Mouse (Mus musculus) hindbrain, embryonic 16.5 days (tissue): Measurements from ENCODE around the gene Ube2l3. TPM values are rescaled to one million over a fixed set of nuclear protein-coding genes. Genes with fewer than 3 reads are reported as not detected.

Experiments used
- ATAC-seq: fragments of 200-750 bp; cut with Nextera tagmentation; 2 replicates; pipeline ENCODE4 v1.8.0; 2017; ENCODE audit warnings: moderate TSS enrichment, moderate library complexity
- H3K27ac ChIP-seq: fragments of 300-500 bp; sonication (generic); 2 replicates; pipeline ENCODE4 v1.5.1; 2014; ENCODE audit warnings: low read depth, mild to moderate bottlenecking, control low read depth, low read length, moderate library complexity
- H3K27me3 ChIP-seq: fragments of 300-500 bp; sonication (generic); replicated peaks from 2 replicates; pipeline ENCODE4 v1.6.1; 2014; ENCODE audit warnings: low read length; ENCODE audit not compliant: control insufficient read depth, insufficient read depth
- H3K36me3 ChIP-seq: fragments of 300-500 bp; sonication (generic); 2 replicates; pipeline ENCODE4 v1.6.1; 2014; ENCODE audit warnings: mild to moderate bottlenecking, low read length, moderate library complexity, mixed read lengths; ENCODE audit not compliant: control insufficient read depth, insufficient read depth
- H3K4me1 ChIP-seq: fragments of 300-500 bp; sonication (generic); 2 replicates; pipeline ENCODE4 v1.6.1; 2014; ENCODE audit warnings: low read depth, low read length; ENCODE audit not compliant: control insufficient read depth, insufficient read depth
- H3K4me2 ChIP-seq: fragments of 300-500 bp; sonication (generic); 2 replicates; pipeline ENCODE4 v1.6.1; 2014; ENCODE audit warnings: mild to moderate bottlenecking, low read length, control low read depth, moderate library complexity
- H3K4me3 ChIP-seq: fragments of 300-500 bp; sonication (generic); 2 replicates; pipeline ENCODE4 v1.5.1; 2014; ENCODE audit warnings: mild to moderate bottlenecking, low read length, control low read depth, moderate library complexity
- H3K9ac ChIP-seq: fragments of 300-500 bp; sonication (generic); 2 replicates; pipeline ENCODE4 v1.6.1; 2014; ENCODE audit warnings: low read depth, mild to moderate bottlenecking, control low read depth, low read length, moderate library complexity
- H3K9me3 ChIP-seq: fragments of 300-500 bp; sonication (generic); 2 replicates; pipeline ENCODE4 v1.6.1; 2014; ENCODE audit warnings: mild to moderate bottlenecking, low read length, moderate library complexity; ENCODE audit not compliant: control insufficient read depth
- WGBS: fragments of 180-500 bp; shearing (Covaris S2); extraction: QIAGEN DNeasy Blood & Tissue Kit; methylation state at CpG from one replicate; pipeline ENCODE4 v1.1.7; 2014; 5-methylcytosine and 5-hydroxymethylcytosine counted together
- polyA plus RNA-seq: library from polyadenylated mRNA; unstranded; fragments of >200 nt; fragmentation: Nextera tagmentation; extraction: Ambion mirVana; gene quantifications from 2 replicates; pipeline ENCODE4 v1.2.1, GENCODE M21; 2015

The Ube2l3 gene
- polyA plus RNA-seq, 1 experiment from 2014 or later, result 294 TPM

DNA sequence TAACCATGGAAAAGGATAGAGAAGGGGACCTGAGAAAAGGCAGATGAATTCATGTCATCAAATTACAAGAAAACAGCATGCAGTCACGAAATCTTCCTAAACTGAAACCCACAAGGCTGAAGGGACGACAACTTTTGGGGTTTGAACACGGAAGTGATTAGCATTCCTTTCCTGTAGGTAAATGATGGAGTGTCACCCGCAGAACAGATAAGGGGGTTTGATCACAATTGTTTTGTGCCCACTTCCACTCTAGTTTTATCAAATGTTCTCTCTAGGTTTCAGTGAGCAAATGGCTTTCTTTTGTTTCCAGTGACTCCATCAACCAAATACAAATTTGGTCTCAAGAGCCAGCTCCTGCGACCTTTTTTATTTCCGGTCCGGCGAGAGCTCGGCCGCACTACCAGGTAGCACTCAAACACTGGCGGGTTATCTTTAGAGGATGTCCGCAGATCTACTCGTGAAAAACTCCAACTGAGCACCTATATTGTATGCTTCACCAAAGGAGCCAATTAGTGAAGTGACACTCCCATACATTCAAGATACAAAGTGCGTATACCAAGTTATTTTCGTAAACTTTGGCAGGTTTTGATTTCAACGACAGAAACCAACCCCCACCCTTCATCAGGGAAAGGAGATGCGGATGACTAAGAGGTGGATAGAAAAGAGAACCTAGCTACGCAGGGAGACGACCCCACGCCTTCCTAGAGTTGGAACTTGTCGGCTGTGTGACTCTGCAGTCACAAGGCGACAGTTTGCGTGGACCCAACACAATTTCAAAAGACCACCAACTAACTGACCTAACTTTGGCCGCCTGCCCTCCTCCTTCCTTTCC is 2.1 kb downstream of the Ube2l3 start:
- 8% methylated on average over 24 of the region's 24 CpGs for WGBS
- H3K4me3 ChIP-seq, result peak overlapping the region; percentile 96

DNA sequence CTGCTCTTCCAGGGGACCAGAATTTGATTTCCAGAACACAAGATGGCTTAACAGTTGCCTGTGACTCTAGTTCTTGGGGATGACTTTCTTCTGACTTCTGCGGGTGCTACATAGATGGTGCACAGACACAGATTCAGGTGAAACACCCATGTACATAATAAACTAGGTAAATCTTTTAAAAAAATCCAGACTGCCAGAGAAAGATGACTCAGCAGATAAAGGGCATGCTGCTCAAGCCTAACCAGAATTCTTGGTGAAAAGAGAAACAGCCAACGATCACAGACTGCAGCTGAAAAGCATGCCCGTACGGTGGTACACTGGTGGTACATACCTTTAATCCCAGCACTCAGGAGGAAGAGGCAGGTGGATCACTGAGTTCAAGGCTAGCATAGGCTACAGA is 8.6 kb downstream of the Ube2l3 start:
- Histone ChIP-seq H3K27me3 (no peaks in the 10 kb centered on the region), H3K4me2 (no peak overlapping the region), H3K36me3 (no peaks in the 10 kb centered on the region), H3K4me3 (no peak overlapping the region), H3K4me1 (no peaks in the 10 kb centered on the region), H3K9ac (no peak overlapping the region), H3K9me3 (no peaks in the 10 kb centered on the region), H3K27ac (no peak overlapping the region)
- no peak for ATAC-seq
- WGBS, result 92% methylated on average over 4 of the region's 4 CpGs

More for the DNA sequence above, 2.1 kb downstream of the Ube2l3 start:
- ATAC-seq, result peak; percentile 24
- peak overlapping the region; percentile 89 for H3K4me2 ChIP-seq
- peak overlapping the region; percentile 97 for H3K9ac ChIP-seq
- H3K27me3 ChIP-seq, result no peaks in the 10 kb centered on the region
- H3K4me1 ChIP-seq, result peaks cover 15% of the 10 kb centered on the region
- no peaks in the 10 kb centered on the region for H3K9me3 ChIP-seq
- H3K36me3 ChIP-seq, result no peaks in the 10 kb centered on the region
- peak overlapping the region; percentile 84 for H3K27ac ChIP-seq

- Histone ChIP-seq H3K27me3 (no peaks in the 10 kb centered on the region), H3K9ac (no peak overlapping the region), H3K36me3 (no peaks in the 10 kb centered on the region), H3K9me3 (no peaks in the 10 kb centered on the region), H3K27ac (no peak overlapping the region), H3K4me2 (no peak overlapping the region), H3K4me1 (no peaks in the 10 kb centered on the region), H3K4me3 (no peak overlapping the region)
- ATAC-seq, result no peak
Measured at GRCm38 (mm10) chr16:17185475-17185874, 17.0 kb downstream of the Ube2l3 start.

- no peaks in the 10 kb centered on the region for H3K4me1 ChIP-seq
- H3K4me2 ChIP-seq, result no peak overlapping the region
- 0 out of 2 replicates have a peak, but pooled peaks cover 2% of the 10 kb centered on the region for H3K36me3 ChIP-seq
- H3K9me3 ChIP-seq, result no peaks in the 10 kb centered on the region
- H3K4me3 ChIP-seq, result no peak overlapping the region
- H3K27ac ChIP-seq, result no peak overlapping the region
- WGBS, result 77% methylated on average over 3 of the region's 3 CpGs
- H3K9ac ChIP-seq, result no peak overlapping the region
- ATAC-seq, result no peak
- H3K27me3 ChIP-seq, result no peaks in the 10 kb centered on the region
Measured at GRCm38 (mm10) chr16:17183003-17183402, 19.4 kb downstream of the Ube2l3 start.

GRCm38 (mm10) chr16:17182136-17182535 is 20.3 kb downstream of the Ube2l3 start:
- H3K9ac ChIP-seq, result no peak overlapping the region
- H3K4me1 ChIP-seq, result no peaks in the 10 kb centered on the region
- no peaks in the 10 kb centered on the region for H3K27me3 ChIP-seq
- H3K27ac ChIP-seq, result no peak overlapping the region
- WGBS, result 78% methylated on average over 2 of the region's 2 CpGs
- H3K4me2 ChIP-seq, result no peak overlapping the region
- no peaks in the 10 kb centered on the region for H3K9me3 ChIP-seq
- H3K36me3 ChIP-seq, result 0 out of 2 replicates have a peak, but pooled peaks cover 2% of the 10 kb centered on the region
- ATAC-seq, result no peak
- H3K4me3 ChIP-seq, result no peak overlapping the region

DNA sequence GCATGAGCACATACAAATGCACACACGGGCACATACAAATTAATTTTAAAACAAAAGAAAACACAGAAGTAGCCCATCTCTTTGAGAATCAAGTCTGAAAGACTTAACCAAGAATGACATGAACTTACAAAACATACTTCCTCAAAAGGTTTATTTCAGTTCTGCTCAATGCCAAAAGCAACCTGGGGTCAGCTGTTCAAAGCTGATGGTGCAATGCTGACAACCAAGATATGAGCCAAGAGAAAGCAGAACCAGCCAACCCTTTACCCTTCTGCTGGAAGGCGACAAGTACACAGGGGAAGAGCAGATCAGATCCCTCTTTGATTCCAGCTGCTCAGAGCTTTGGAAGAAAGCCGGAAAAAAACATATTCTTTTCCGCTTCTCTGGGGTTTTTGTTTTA is 21.1 kb downstream of the Ube2l3 start:
- no peak for ATAC-seq
- no peak overlapping the region for H3K27ac ChIP-seq
- H3K36me3 ChIP-seq, result 0 out of 2 replicates have a peak, but pooled peaks cover 2% of the 10 kb centered on the region
- WGBS, result 87% methylated on average over 4 of the region's 4 CpGs
- no peak overlapping the region for H3K9ac ChIP-seq
- no peak overlapping the region for H3K4me3 ChIP-seq
- H3K27me3 ChIP-seq, result no peaks in the 10 kb centered on the region
- no peaks in the 10 kb centered on the region for H3K9me3 ChIP-seq
- no peaks in the 10 kb centered on the region for H3K4me1 ChIP-seq
- H3K4me2 ChIP-seq, result no peak overlapping the region

DNA sequence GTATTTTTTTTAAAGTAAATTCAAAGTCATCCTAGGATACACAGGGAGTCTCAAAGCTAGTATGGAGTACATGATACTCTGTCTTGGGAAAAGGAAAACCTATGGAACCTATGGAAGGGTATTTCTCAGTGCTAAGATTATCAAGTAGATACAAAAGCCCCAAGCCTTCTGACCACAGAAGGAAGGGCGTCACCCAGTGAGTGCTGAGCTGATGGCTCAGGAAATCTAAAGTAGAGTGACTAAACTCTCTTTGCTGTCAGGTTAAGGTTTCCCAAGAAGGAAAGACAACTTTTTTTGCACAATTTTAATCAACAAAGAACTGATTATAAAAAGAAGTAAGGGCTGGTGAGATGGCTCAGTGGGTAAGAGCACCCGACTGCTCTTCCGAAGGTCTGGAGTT is 22.7 kb downstream of the Ube2l3 start:
- Histone ChIP-seq H3K4me3 (no peak overlapping the region), H3K9ac (no peak overlapping the region), H3K4me1 (no peaks in the 10 kb centered on the region), H3K27me3 (no peaks in the 10 kb centered on the region), H3K27ac (no peak overlapping the region), H3K4me2 (no peak overlapping the region), H3K36me3 (peaks cover 7% of the 10 kb centered on the region; the same call in 1 of the 2 replicates), H3K9me3 (no peaks in the 10 kb centered on the region)
- 94% methylated on average over 3 of the region's 3 CpGs for WGBS
- no peak for ATAC-seq

DNA sequence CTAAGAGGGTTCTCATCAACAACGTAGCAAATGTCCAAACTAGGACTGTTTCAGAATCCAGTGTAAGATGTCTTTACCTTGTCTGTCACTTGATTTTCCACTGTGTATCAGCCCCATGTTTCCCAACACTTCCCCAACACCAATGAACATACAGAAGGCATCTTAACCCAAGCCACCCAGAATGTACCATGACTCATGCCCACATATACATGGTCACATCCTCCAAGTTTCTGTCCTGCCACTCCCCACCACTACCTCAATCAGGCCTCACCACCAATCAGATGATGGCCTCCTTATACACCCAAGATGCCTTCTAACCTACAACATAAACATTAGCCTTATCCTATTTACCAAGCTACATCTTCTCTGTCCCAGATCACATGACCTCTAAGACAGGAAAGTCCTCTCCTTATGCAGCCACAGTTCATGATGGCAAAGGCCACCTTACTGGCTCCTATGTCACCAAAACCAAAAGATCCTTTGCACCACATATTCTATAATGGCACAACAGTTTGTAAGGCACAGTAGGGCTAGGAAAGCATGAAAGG is 24.8 kb downstream of the Ube2l3 start:
- 92% methylated on average over 1 of the region's 1 CpGs for WGBS
- Histone ChIP-seq H3K4me2 (no peak overlapping the region), H3K27me3 (no peaks in the 10 kb centered on the region), H3K9ac (no peak overlapping the region), H3K4me1 (no peaks in the 10 kb centered on the region), H3K27ac (no peak overlapping the region), H3K9me3 (no peaks in the 10 kb centered on the region), H3K4me3 (no peak overlapping the region), H3K36me3 (peaks cover 11% of the 10 kb centered on the region; the same call in 1 of the 2 replicates)
- no peak for ATAC-seq

DNA sequence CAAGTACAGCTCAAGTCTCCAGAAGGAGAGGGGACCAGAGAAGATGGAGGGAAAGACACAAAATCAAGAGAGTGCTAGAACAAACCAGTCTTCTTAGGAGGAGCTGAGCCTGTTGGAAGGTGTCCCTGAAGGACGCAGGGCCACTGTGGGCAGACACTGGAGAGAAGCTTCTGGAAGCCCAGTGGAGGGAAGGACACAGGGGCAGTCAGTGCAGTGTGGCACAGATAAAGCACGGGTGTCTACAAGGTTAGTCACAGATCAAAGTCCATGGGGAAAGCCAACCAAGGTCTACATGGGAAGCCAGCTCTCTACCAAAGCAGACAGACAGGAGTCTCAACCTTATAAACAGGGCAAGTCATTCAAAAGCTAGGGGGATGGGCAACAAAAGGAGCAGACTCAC is 26.7 kb downstream of the Ube2l3 start:
- 95% methylated on average over 2 of the region's 2 CpGs for WGBS
- Histone ChIP-seq H3K4me1 (no peaks in the 10 kb centered on the region), H3K4me2 (no peak overlapping the region), H3K36me3 (peaks cover 17% of the 10 kb centered on the region; the same call in 1 of the 2 replicates), H3K27me3 (no peaks in the 10 kb centered on the region), H3K27ac (no peak overlapping the region), H3K9me3 (no peaks in the 10 kb centered on the region), H3K4me3 (no peak overlapping the region), H3K9ac (no peak overlapping the region)
- ATAC-seq, result no peak
